Mouse (Mus musculus) liver, adult 2 months (tissue): ENCODE results near the gene Neu1.
"Not testable (repeated sequence)": the region's sequence is repeated elsewhere in the genome, so short reads cannot be mapped to it uniquely, and the experiment has no call there.

Source experiments
- CTCF ChIP-seq: fragments of 200-500 bp; IDR thresholded peaks from 2 replicates; pipeline ENCODE4 v1.5.1; 2011; ENCODE audit warnings: low read depth, low read length, control low read depth
- POLR2A ChIP-seq: fragments of 200-500 bp; IDR thresholded peaks from 2 replicates; pipeline ENCODE4 v1.6.1; 2011; ENCODE audit warnings: low read length, control low read depth; ENCODE audit not compliant: insufficient read depth; ENCODE audit errors: extremely low read depth

GRCm38 (mm10) chr17:34959130-34959778, 28.2 kb downstream of the Neu1 start, which contains the start of gene Hspa1b:
- TF ChIP-seq CTCF: not testable (repeated sequence)
- TF ChIP-seq POLR2A: peak; percentile 53; the same call in 1 of the 2 replicates
